Mouse (Mus musculus) monocyte, adult 5-6 weeks (primary cell): ENCODE measurements around the gene Lefty1. TPM values are rescaled to one million over a fixed set of nuclear protein-coding genes. Genes with fewer than 3 reads are reported as not detected.
"Not testable (repeated sequence)": the region's sequence is repeated elsewhere in the genome, so short reads cannot be mapped to it uniquely, and the experiment has no call there.

ENCODE experiments used
- ATAC-seq: fragments of 153-309, 156-312 bp; replicated peaks from 2 replicates; pipeline ENCODE4 v1.8.0; 2017; ENCODE audit warnings: mild to moderate bottlenecking; ENCODE audit not compliant: low TSS enrichment, insufficient number of reproducible peaks, severe bottlenecking, poor library complexity, low FRiP score
- total RNA-seq: library from RNA; stranded (forward); fragments of 200-1000, 200-491, 200-594 nt; gene quantifications from 3 replicates; pipeline ENCODE4 v1.2.3, GENCODE M21; 2017

Lefty1 gene
- total RNA-seq, result not detected in 3 replicates

DNA sequence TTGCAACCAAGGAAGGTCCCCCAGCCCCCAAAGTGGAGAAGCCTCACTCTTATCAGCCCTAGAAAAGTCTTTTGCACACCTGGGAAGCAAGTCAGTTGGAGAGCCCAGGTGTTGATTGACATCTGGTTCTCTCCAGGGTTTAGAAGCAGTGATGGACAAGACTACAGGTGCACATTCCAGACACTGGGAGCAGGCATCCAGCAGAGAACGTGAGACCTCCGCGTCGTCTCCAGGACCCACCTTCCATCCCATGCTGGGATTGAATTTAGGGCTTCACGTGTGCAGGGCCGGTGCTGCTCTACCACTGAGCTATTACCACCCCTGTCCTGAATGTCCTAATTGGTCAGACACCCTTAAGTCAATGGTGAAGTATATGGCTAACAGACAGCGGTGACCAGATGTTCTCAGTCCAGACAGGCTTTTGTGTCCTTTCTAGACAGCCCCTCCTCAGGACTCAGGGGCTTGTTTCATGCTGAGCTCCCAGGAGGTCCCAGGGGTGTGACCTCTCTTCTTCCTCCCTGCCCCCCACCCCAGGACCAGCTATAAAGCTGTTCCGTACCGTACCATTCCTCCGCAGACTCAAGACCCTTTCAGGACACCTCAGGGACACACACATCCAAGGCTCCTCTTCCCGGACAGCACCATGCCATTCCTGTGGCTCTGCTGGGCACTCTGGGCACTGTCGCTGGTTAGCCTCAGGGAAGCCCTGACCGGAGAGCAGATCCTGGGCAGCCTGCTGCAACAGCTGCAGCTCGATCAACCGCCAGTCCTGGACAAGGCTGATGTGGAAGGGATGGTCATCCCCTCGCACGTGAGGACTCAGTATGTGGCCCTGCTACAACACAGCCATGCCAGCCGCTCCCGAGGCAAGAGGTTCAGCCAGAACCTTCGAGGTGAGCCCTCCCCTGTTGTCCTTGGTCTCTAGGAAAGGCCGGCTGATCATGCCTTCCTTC, at the start of gene Lefty1:
Gene Lefty1, plus strand, starts transcription at position 556 of the 953 bp plus-strand sequence.
- no peak for ATAC-seq

DNA sequence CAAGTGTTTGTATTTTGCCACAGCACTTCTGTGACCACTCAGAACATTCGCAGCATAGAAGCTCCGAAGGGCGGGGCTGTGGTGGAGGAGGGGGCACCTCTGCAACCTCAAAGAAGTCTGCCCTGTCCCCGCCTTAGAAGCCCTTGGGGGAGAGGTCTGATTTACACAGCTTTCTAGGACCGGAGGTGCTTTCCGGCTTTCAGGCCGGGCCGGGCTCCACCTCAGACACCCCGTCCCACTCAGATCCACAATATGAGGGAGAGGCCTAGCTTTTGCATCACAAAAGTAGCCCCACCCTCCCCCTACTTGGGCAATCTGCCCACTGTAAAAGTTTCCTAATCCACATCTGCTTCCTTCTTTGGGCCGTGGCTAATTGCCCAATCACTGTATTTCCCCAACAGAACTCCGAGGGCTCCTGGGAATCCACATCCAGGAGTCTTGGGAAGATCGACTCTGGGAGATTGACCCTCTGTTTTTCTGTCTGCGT, 46.2 kb upstream of the Lefty1 start:
- peak; percentile 72 for ATAC-seq

DNA sequence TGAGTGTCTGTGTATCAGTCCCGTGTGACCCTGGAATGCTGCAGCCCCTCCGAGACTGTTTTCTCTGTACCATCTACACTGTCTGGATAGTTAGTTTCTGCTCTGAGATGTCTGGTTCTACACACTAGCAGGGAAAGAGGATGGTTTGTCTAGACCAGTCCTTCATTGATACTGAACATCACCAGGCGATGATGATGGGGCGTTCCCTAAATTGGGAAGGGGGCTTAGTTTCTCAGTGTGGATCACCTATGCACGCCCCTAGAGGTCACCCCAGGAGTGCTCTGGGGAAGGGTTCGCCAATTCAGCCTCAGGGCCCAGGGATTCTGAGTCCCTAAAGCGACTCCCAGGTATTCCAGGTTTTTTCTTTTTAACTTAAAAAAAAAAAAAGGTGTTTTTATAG, 45.6 kb upstream of the Lefty1 start:
- ATAC-seq, result no peak

DNA sequence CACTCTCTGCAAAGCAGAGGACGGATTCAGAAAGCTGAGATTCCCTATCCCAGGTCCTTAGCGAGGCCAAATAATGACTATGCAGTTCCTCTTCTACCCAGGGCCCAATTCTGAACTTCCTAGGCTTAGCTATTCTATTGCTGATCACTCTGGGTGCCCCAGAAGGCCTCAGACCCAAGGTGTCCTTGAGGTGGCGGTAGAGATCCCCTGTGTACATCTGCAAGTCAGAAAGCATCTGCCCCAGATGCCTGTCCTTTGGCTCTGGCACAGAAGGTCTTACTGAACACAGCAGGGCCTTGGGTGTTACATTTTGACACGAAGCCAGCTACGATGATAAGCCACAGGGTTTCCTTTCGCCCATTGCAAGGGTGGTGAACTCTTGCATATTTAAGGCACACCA, 45.0 kb upstream of the Lefty1 start:
- peak; percentile 47 for ATAC-seq

DNA sequence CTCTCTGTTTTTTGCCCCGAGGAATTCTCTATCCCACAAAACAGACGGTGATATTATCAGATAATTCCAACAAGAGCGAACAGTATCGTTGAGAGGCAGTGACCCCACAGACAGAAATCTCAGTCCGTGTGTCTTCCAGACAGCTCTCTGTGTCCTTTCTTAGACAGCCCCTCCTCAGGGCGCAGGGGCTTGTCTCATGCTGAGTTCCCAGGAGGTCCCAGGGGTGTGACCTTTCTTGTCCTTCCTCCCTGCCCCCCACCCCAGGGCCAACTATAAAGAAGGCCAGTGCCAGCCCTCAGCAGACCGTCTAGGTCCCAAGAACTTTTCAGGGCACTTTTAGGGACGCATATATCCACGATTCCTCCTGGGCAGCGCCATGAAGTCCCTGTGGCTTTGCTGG, 42.0 kb upstream of the Lefty1 start, which contains the start of gene Lefty2:
Gene Lefty2, plus strand, starts transcription at position 301 of the 400 bp plus-strand sequence.
- ATAC-seq, result no peak

DNA sequence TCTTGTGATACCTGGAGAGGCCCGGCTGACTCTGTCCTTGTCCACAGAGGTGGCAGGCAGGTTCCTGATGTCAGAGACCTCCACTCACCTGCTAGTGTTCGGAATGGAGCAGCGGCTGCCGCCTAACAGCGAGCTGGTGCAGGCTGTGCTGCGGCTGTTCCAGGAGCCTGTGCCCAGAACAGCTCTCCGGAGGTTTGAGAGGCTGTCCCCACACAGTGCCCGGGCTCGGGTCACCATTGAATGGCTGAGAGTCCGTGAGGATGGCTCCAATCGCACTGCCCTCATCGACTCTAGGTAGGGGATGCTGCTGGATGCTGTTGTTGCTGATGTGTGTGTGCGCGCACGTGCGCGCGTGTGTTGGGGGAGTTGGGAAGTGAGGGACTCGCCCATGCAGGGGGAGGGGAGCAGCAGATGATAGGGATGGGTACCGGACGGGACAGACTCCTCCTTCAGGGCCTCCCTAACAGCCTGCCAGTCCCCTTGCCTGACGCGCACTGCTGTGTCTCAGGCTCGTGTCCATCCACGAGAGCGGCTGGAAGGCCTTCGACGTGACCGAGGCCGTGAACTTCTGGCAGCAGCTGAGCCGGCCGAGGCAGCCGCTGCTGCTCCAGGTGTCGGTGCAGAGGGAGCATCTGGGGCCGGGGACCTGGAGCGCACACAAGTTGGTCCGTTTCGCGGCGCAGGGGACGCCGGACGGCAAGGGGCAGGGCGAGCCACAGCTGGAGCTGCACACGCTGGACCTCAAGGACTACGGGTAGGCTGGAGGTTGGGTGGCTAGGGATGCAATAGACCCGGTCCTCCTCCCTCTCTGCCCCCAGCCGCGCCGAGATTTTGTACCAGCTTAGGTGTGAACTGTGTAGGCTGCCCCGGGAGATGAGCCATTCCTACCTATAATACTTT, 40.5 kb upstream of the Lefty1 start:
- not testable (repeated sequence) for ATAC-seq

DNA sequence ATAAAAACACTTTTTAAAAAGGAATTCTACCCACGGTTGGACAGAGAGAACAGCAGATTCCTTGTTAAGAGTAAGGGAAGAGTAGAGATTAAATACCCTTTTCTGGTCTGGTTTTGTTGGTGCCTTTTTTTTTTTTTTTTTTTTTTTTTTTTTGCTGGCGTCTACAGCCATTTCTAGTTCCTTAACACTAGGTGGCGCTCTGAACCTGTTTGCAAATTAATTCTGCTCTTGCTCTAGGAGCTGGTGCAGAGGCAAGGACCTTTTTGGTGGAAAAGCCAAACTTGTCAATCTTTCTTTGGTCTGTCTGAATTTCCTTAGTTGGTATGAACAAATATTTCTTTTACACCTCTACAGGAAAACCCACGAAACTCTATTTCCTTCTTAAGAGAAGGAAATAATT, 33.7 kb upstream of the Lefty1 start:
- no peak for ATAC-seq

DNA sequence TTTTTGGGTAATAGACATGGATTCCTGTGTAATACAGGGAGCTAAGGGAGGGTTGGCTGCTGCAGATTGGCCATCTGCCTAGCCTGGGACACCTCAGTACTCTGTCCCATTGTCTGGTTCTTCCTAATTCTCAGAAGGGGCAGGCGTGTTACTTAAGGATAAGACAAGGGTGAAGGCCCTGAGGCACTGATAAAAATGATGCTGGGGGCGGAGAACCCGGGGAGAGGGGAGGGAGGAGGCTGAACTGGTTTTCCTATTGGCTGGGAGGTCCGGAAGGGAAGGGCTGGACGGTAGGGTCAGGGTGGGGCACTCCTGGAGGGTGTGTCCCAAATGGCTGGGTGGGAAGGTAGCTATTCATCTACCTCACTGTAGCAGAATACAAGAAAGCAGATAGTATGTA, 31.9 kb upstream of the Lefty1 start:
- ATAC-seq, result no peak

DNA sequence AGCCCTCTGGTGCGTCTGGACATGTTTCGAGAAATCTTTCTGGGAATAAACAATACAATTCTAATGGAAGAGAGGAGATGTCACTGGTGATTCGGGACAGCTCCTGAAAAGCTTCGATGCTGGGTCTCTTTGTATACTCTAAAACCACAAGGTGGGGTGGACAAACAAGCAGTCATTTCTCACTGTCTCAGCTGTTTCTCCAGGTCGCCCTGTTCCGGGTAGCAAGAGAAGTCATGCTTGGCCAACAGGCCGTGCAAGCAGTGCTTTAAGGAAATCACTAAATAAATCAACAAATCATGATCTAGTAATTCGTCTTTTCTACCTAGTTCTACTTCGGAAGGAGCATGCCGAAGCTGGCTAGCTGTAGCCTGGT, 31.2 kb upstream of the Lefty1 start:
- no peak for ATAC-seq

DNA sequence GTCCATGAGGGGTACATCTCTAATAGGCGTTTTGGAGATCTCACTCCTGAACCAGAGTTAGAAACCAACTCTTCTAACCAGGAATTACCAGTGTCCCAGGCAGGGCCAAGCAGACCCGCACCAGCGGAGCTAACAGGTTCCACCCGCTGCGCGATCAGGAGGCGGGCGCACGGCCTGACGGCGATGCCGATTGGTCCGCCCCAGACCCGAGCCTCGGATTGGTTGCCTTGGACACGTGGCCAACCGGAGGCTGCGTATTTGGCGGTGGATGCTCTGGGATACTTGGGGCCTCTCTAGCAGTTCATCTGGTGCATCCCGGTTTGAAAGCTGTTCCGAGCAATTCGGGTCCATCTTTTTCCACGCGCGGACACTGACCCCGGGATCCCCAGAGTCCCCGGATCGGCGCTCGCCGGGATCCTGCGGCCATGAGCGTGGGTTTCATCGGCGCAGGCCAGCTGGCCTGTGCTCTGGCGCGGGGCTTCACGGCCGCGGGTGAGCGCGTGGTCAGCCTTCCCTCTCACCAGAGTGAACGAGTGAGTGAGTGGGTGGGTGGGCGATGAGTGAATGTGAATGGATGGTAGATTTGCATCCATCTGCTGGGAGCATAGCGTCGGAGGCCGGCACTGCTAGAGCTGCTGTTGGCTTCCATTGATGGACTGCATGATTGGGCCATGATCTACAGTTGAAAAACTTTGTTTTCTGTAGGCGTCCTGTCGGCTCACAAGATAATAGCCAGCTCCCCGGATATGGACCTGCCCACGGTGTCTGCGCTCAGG, 30.6 kb upstream of the Lefty1 start, which contains the start of gene Pycr2:
Gene Pycr2, plus strand, starts transcription at position 255 of the 776 bp plus-strand sequence.
- peak; percentile 95 for ATAC-seq

DNA sequence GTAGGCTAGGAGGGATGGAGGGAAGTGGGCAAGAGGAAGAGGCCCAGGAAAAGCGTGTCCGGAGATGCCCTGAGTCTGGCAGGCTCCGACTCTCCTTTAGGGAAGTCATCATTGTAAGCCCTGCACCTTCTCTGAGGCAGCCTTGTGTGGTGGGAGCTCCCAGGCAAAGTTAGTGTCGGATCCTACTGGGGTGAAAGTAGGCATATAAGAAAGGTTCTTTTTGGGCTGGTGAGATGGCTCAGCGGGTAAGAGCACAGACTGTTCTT, 30.1 kb upstream of the Lefty1 start:
- peak; percentile 34 for ATAC-seq

DNA sequence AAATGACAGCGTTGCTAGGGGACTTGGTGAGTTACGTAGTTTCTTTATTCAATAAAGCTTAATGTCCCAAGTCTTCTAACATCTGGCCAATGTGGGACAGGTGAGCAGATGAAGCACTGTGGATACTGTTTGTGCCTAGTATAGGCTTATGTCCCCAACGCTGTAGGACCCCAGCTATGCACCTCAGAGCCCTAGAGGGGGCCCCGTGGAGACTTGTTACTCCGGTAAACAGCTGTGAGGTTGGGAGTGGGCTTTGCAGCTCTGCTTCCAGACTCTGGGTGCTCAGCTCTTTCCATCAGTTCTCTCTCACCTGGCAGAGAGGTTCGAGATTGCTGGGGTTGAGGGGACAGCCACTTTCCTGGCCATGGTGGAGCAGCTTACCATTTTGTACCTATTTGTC, 29.5 kb upstream of the Lefty1 start:
- ATAC-seq, result no peak

DNA sequence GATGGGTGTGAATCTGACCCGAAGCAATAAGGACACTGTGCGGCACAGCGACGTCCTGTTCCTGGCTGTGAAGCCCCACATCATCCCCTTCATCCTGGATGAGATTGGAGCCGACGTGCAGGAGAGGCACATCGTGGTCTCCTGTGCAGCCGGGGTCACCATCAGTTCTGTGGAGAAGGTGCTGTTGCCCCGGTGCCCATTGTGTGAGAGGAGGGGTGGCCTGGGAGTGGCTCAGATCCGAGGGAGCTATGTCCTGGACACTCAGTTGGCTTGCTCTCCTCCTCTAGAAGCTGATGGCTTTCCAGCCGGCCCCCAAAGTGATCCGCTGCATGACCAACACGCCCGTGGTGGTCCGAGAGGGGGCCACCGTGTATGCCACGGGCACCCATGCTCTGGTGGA, 28.9 kb upstream of the Lefty1 start:
- no peak for ATAC-seq

DNA sequence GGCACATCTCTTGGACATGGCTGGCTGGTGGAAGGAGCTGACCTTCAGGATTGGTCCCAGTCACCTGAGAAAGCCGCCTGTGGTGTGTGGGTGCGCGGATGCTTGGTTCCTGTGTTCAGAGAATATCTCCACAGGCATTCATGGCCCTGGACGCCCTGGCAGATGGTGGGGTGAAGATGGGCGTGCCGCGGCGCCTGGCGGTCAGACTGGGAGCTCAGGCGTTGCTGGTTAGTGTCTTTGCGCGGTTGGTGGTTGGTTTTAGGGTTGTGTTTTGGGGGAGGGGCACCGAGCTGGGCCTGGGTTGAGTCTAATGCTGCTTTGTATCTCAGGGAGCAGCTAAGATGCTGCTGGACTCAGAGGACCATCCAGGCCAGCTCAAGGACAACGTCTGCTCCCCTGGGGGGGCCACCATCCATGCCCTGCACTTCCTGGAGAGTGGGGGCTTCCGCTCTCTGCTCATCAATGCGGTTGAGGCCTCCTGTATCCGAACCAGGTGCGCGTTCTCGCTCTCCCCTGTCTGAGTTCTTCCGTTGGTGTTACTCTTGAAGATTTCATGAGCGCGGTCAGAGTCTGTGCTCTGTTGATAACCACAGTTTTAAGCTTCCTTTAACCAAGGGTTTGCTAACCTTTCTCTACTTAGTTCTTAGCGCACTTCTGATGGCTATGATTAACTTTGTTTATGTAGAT, 28.2 kb upstream of the Lefty1 start:
- no peak for ATAC-seq

DNA sequence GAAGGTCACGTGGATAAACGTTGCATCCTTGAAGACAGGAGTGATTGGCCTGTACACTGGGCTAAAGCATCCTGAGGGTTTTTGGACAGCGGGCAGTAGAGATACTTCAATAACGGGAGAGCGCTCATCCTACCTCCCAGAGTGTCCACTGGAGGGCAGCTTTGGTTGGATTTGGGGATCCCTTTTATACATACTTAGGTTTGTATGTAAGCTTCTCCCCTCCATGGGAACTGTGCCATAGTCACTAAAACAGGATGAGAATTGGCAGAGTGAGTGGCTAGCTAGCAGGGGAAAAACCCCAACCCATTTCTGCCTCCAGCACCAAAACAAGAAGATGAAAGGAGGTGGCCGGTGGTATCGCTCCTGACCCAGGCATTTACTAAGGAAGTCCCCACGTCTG, 23.7 kb upstream of the Lefty1 start:
- ATAC-seq, result no peak

DNA sequence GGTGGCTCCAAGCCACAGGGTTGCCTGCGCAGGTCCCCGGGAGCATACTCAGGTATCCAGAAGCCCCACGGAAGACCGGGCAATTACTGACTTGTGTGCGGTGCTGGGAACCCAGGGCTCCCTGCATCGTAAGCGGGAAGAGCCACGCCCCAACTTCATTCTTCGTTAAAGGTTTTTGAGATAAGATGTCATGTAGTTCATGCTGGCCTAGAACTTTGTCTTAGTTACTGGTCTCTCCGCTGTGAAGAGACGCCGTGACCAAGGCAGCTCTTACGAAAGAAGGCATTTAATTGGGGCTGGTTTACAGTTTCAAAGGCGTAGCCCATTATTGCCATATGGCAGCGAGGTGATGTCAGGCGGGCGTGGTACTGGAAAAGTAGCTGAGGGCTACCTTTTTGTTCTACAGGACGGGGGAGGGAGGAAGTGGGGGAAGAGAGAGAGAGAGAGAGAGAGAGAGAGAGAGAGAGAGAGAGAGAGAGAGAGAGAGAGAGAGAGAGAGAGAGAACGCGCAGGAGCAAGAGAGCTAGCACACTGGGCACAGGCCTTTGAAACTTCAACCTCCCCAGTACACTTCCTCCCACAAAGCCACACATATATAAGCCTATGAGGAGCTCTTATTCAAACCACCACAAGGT, 23.1 kb upstream of the Lefty1 start:
- ATAC-seq, result no peak; the same call in 1 of the 2 replicates

DNA sequence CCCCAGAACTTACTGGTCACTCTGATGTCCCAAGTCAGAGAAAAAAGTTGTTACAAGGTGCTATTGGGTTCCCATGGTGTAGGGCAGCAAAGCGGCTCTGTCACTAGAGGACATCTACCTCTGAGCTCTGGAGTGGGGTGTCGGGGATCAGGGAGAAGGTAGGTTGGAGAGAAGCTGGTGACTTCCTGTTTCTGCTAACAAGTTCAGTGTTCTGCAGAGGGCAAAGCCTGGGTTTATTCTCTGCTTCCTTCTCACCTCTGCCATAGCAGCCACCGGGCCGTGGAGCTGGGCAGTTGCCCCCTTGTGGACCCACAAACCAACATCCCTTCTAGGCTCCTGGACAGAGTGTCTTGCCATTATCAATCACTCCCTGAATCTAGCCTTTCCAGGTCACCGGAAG, 22.0 kb upstream of the Lefty1 start:
- no peak for ATAC-seq

DNA sequence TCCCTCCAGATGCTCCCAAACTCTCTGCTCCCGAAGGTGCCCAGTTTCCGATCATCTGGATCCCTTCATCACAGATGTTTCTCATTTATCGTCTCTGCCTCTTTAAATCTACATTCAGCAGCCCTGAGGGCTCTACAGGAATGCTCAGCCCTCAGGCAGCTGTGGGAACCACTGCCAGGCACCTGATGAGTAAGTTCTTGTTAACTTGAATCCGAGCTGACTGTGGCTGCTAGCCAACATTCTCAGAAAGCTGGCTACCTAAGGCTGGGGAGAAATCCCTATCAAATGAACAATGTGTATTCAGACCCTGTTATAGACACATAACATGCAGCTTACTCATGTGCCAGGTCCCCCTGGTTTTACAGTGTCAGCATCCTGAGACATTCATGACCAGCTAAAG, 21.0 kb upstream of the Lefty1 start:
- ATAC-seq, result no peak
